Mouse (Mus musculus) kidney, adult 18-20 months (tissue): ENCODE results near the gene Kif16b.
A peak's percentile ranks its signal among the peaks of the same experiment; 100 is the strongest.

Experiments used
- DNase-seq: peaks from one replicate; pipeline ENCODE4 v3.0.0; 2021

Gene Kif16b

DNA sequence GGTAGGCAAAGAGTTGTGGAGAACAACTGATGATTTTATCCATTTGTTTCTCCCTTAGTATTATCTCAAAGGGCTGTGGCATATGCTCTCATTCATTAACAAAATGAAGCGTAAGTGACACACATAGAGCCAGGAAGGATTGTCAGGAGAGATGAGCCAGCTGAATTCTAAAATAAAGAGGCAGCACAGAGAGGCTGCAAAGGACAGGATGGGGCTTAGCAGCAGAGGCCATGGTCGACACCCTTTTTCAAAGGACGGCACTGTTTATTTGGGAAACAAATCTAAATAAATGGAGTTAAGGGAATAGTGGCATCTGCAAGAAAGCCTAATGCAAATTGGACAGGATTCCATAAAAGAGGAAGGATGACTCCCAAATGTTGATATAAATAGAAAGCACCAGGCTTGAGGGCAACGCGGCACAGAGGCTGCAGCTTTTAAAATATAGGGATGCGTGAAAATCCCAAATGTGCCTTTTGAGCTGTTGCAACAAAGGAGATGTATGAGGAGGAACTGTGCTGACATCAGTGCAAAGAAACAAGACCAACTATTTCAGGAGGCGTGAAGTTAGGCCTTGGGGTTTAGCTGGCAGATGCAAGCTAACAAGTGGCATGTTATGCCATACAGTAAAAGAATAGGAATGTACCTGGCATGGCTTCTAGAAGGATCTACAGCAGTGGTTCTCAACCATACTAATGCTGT is 265.6 kb downstream of the Kif16b start:
- DNase-seq: no peak

DNA sequence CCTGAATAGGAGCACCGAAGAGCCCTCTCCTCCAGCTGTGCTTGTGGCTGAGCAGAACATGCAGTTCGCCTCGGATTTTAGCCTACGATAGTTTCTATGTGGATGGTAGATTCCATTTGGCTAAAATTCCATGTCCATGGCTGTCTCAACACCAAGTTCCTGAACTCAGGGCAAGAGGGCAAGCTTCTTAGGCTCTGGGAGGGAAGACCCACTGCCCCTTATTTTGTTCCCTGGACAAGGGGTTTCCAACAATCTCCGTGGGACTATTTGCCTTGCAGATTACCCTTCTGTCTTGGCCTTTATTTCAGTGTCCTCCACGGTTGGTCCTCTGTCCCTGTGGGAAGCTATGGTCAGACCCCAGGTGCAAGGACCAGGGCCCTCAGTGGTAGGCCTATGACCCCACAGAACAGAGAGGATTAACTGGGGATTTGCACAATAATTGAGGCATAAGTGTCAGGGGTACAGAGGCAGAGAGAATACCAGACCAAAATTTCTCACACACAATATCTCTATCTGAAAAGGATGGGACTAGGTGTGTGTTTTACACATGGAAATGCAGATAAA is 267.3 kb downstream of the Kif16b start:
- DNase-seq: no peak

DNA sequence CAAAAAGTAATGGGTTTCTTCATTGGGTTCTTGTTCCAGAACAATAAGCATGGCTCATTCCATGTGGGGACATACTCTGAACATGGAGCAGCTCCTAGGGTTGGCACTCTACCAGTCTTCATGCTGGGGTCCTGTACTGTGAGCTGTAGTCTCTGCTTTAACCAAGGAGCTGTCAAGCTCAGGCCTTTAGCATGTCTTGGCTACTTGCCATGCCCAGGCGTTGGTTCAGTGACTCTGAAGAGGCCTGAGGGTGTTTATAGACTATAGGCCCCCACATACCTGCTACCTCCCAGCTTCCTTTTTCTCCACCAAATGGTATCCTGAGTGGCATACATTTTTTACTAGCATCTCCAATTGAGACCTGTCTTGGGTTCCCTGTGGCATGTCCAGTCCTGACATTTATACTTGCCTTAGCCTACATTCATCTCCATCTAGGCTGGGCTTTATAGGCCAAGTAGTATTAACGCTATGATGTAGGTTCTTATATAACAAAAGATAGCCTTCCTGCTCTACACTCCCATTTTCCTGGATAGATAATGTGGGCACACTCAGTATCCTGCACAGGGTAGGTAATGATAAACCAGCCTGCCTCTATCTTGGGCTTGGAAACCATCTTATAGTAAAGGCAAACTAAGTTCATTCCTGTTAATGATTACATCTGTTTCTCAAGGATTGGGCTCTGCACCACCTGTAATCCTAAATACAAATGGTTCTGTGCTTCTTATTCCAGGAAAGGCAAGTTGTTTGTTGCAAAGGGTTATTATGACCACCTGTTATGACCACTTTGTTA is 271.6 kb downstream of the Kif16b start:
- DNase-seq: peak; percentile 44

- no peak for DNase-seq
Observed at GRCm38 (mm10) chr2:142625756-142626155, 275.6 kb downstream of the Kif16b start.

DNA sequence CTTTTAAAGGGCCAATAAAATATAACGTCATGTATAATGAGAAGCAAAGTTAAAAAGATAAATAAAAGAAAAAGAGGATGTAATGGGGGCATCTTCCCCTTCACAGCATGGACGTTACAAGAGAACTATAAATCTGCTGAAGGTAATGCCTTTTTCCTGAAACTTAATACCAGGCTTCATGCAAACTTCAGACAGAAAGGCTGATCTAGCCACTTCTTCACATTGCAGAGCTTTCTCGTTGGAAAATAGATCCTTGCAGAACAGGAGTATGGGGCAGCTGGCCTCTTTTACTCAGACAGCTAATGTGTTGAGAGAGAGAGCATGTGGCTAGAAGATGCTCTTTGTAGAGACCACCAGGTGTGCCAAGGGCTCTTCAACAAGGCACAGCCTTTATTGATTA is 276.2 kb downstream of the Kif16b start:
- no peak for DNase-seq

DNA sequence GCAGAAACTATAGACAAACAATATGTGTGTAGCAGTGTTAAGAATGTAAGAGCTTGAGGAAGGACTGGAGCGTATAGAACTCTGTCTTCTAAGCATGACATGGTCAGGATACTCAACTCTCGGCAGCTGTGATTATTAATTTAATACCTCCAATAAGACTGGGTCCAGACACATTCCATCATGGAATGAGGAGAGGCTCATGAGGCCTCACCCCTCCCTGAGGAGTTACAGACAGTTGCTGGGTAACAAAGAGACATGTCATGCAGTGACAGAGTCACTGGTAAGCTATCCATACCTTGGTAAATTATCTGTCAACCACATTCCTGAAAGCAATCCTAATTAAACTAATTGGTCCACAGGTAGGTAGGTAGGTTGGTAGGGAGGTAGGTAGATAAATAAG is 277.1 kb downstream of the Kif16b start:
- no peak for DNase-seq

- no peak for DNase-seq
Observed at GRCm38 (mm10) chr2:142621152-142621551, 280.2 kb downstream of the Kif16b start.

DNA sequence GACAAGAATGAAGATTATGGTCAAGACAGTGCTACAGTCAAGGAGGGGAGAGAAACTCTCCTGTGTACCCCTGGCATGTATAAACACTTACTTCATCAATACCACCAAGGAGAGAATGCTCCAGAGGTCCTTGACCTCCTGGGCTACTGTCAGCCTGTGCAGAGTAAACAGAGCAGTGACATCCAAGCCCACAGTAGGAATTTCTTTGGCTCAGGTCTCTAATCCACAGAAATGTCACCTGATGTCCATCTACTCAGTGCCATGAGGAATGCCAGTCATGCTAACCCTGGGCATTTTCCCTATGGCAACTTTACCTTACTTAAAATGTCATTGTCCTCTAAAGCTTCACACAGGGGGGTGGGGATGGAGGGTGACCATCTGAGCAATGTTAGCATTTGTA is 281.4 kb downstream of the Kif16b start:
- no peak for DNase-seq

DNA sequence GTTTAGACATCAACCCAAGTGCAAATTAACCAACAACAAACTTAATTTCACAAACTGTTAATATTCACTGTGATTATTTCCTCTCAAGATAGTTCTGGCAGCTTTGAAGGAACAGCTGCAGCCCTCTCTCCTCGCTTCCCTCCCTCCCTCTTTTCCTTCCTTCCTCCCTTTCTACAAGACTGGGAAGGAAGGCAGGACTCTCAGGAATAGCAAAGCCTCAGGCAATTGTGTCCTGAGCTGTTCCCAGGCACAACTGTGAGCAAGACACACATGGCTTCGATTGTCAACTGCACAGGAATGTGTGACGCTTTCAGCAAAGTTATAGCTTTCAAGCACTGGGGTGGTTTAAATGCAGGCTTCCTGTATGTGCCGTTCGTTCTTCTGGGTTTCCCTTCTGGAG is 286.8 kb downstream of the Kif16b start:
- DNase-seq: no peak

GRCm38 (mm10) chr2:142612359-142612953 is 288.9 kb downstream of the Kif16b start:
- no peak for DNase-seq

DNA sequence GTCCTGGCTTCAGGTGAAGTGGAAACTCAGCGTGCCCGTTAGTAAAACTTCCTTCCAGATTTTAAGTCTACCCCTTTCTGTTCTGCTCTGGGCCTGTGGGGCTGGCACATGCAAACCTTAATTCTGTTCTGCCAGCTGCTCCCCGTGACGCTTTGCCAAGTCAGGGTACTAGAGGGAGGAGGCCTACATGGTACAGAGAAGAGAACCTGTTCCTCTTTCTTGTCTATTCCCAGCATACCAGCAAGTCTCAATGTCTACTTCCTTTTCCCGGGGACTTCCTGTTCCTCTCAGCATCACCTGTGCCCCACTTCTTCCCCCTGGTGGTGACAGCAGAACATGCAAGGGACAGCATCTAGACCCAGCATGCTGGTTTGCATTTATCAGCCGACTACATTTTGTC is 290.2 kb downstream of the Kif16b start:
- DNase-seq: no peak

DNA sequence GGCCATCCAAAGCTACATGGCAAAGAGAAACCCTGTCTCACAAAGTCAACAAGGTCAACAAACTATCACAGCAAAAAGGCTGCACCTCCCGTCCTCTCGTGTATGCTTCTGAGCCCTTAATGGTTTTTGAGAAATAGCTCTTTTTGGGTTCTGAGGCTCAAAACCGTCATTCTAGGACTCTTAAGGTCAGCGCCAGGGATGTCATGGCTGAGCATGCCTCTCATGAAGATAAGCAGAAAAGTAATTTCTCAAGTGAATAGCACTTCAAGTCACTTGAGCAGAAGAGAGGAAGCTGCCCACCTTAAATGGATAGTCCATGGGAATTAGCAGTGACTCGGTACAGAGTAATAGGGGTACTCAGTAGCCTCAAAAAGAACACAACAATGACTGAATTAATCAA is 291.1 kb downstream of the Kif16b start:
- no peak for DNase-seq

DNA sequence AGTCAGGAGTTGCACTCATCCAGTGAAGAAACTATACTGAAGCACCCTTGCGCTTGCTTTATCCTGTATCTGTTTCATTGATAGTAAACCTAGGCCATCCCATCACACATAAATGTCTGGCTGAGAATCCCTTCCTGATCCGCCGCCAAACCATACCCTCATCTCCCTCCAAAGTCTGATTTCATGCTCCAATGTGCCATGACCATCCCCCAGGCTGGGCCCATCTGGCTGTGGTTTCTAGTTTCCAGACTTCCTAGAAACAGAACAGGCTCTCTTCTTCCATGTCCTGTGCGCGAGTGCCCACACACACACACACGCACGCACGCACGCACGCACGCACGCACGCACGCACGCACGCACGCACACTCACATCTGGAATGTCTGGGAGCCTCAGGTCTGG is 292.6 kb downstream of the Kif16b start:
- DNase-seq: no peak

DNA sequence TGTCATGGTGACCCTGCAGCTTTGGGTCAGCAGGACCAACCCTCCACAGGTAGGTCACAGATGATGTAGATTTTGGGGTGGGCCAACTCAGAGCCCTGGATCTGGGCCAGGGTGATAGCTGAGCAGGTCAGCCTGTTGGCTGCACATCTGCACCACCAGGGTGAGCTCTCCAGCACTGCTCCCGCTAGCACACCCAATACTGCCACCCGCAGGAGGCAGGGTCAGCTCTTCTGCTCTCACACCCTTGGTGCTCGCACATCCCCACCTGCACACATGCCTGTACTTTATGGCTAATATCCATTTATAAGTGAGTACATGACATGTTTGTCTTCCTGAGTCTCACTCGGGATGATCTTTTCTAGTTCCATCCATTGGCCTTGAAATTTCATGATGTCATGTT is 296.6 kb downstream of the Kif16b start:
- no peak for DNase-seq

- no peak for DNase-seq
Observed at GRCm38 (mm10) chr2:142603210-142603609, 298.1 kb downstream of the Kif16b start.

GRCm38 (mm10) chr2:142599235-142599634 is 302.1 kb downstream of the Kif16b start:
- DNase-seq: no peak

DNA sequence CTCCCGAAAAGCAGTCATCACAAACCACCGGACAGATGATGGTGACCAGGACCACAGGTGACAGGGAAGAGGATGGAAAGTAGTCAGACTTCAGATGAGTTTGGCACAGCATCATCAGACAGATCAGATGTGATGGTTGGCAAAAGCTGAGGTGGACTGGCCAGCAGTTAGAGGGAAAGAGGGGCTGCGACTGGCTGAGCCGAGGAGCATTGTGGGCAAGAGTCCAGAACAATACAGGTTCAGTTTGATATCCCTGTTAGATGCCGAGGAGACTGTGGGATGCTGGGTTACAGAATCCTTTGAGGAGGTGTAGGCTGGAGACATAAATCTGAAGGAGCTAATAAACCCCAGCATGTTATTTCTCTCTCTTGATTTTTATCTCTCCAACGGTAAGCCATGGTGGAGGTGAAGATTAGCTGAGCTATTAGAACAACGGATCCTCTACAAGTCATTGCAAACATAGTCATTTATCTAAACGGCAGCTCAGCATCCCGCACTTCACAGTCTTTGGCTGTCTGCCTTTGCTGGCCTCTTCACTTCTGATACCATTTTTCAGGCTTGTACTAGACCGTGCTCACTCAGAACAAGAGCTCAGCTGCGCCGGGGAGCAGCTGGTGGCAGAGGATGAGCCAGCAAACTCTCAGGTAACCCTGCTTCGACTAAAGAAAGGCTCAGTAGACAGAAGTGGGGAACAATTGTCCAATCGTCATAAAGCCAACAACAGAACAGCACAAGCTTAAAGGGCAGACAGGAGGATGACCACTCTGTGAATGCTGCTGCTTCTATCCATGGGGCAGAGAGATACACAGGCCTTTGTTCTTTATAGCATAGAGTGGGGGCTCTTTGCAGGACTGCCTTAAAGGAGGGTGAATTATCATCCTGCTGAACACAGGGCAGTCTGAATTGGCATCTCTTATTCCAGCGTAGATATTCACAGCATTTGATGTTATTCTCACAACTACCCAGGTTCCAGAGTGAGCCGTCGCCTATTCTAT is 304.9 kb downstream of the Kif16b start:
- no peak for DNase-seq

- no peak for DNase-seq
Observed at GRCm38 (mm10) chr2:142590938-142591337, 310.4 kb downstream of the Kif16b start.

GRCm38 (mm10) chr2:142590284-142590724 is 311.0 kb downstream of the Kif16b start:
- DNase-seq: no peak

DNA sequence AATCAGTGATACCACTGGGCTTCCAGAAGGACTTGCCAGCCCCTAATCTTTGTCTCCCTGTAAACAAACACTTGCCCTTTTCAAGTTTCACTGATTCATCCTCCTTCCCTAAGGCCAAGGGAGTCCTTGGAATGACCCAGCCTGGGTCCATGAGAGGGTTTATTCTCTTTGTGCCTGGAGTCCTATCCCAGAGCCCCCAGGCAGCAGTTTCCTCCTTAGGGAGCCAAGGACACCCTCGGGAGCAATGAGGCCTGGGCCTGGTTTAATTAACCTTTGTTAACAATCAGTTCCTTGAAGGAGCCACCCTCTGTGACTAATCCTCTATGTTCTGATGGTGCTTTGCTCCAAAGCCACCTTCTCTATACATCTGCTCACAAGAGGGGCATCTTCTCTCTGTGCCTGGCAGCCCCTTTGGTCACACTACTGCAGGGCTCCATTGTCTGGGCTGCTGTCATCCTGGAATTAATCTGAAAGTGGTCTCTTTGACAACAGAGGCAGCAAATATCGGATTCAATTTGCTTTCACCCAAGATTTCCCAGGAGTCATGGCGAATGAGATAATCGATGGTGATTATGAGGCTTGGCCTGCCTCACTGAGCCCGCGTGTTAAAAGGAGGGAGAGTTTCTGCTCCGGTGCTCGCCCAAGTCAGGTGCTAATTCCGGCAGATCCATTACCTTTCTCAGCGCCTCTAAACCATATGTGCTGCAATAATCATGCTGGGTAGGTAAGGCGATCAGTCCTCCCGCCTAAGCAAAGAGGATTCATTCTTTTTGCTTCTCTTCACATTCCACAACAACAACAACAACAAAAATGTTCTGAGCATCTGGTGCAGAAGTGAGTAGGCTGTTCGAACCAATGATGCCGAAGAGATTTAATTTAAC is 311.7 kb downstream of the Kif16b start:
- no peak for DNase-seq

DNA sequence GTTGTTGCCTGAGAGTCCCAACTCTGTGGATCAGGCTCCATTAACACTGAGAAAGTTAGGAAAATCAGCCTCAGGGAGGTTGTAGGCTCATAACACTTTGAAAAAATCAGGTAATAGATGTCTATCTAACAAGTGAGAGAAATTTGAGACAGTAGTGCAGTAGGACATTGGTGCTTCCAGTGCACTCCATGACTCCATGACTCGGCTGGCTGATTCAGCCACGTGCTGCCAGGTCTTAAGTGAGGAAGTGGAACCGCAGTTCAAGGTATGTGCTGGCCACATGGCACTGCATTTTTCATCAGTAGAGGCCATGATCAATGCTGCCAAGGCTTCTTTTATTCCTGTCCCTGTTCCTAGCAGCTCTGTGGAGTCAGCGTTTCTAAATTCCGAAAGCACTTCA is 315.5 kb downstream of the Kif16b start:
- DNase-seq: no peak
